Mouse (Mus musculus) frontal cortex, postnatal 36 days (tissue): ENCODE measurements at regions not wholly inside any gene's neighbourhood (a gene's known extent, or its start where the extent isn't known, plus 50 kb on each side); places are given as distances from the start of the nearest gene placed in this dataset.

ENCODE experiments used
- DNase-seq, 2 experiments: peaks; one replicate each; pipeline ENCODE4 v3.0.0; 2022; ENCODE audit warnings: low spot score in 2 of 2

GRCm38 (mm10) chr14:33856992-33857391, 66.4 kb upstream of the Gdf10 start:
- no peak for DNase-seq

GRCm38 (mm10) chr14:33864796-33865195, 58.6 kb upstream of the Gdf10 start:
- no peak for DNase-seq

- DNase-seq = no peak
These were observed 57.6 kb upstream of the Gdf10 start for GRCm38 (mm10) chr14:33865746-33866145.

GRCm38 (mm10) chr14:33867674-33868073, 55.7 kb upstream of the Gdf10 start:
- no peak for DNase-seq
